ENCODE assay signal across 9 mouse cellular contexts in genomic region chr11:95857716-95858527, GRCm38 (mm10). TPM values are rescaled to one million over a fixed set of nuclear protein-coding genes. Genes with fewer than 3 reads are reported as not detected.
DNase-seq lines count a peak whose midpoint lies in the region; ATAC-seq and TF ChIP-seq lines count a peak whose summit lies in the region.
"Had no signal": no experiment of that assay in that cellular context is flagged by ENCODE, and none has a peak within 500 bp of the region (broad histone marks: within the 10 kb centered on the region; RNA-seq: fewer than 3 reads in every experiment).

No protein-coding gene starts in this region.

- H3K4me2 ChIP-seq in limb, embryonic 13.5 days (replicated peaks) = peak overlapping the region; percentile 67

- TF ChIP-seq CTCF in thymus, adult 2 months (IDR thresholded peaks at IDR 0.05; ENCODE audit: borderline replicate concordance, control insufficient read depth, extremely low read depth, insufficient read depth, low read length, poor library complexity) = no peak
- TF ChIP-seq CTCF in small intestine, adult 2 months (IDR thresholded peaks at IDR 0.05; ENCODE audit: extremely low read depth, insufficient read length, insufficient replicate concordance, low read depth, low read length) = no peak

- ATAC-seq in limb, embryonic 13.5 days (ENCODE audit: low FRiP score, low read depth) = no peak

- H3K27ac ChIP-seq in heart, embryonic 10.5 days = peak overlapping the region; percentile 86
- H3K27ac ChIP-seq in thymus, adult 2 months (ENCODE audit: control insufficient read depth, insufficient read depth, low read length) = peak overlapping the region; percentile 49
- H3K27ac ChIP-seq in limb, embryonic 13.5 days = peak overlapping the region; percentile 87
- H3K27ac ChIP-seq in small intestine, adult 2 months (ENCODE audit: insufficient read depth, low read depth, low read length) = peak overlapping the region; percentile 56

- peak overlapping the region; percentile 75 for H3K9ac ChIP-seq in limb, embryonic 13.5 days

- DNase-seq in heart, embryonic 10.5 days (ENCODE audit: low spot score) = no peak
- DNase-seq in heart, postnatal 36 days = no peak
- DNase-seq in thymus, adult 2 months = no peak
- no peak for DNase-seq in thymus, postnatal 0 days (ENCODE audit: low spot score)
- DNase-seq in Muller cell, postnatal 12 days (ENCODE audit: inconsistent ontology term) = no peak
- no peak for DNase-seq in cerebellum, adult 9-11 months

- intact Hi-C loops in heart, postnatal 36 days (cut with DNase I) = no loop called here

- H3K4me3 ChIP-seq in heart, embryonic 10.5 days = peak overlapping the region; percentile 76
- H3K4me3 ChIP-seq in thymus, adult 2 months (ENCODE audit: control insufficient read depth, insufficient read depth, low read length) = peak overlapping the region; percentile 52
- peak overlapping the region; percentile 74 for H3K4me3 ChIP-seq in limb, embryonic 13.5 days
- peak overlapping the region; percentile 80 for H3K4me3 ChIP-seq in small intestine, adult 2 months (ENCODE audit: low read depth, low read length)

- H3K27me3 ChIP-seq in heart, embryonic 10.5 days (ENCODE audit: insufficient read depth, poor library complexity, severe bottlenecking) = no peaks in the 10 kb centered on the region
- no peaks in the 10 kb centered on the region for H3K27me3 ChIP-seq in thymus, adult 2 months (ENCODE audit: control insufficient read depth, insufficient read depth, low read length)
- no peaks in the 10 kb centered on the region for H3K27me3 ChIP-seq in limb, embryonic 13.5 days
- H3K27me3 ChIP-seq in small intestine, adult 2 months (ENCODE audit: control insufficient read depth, insufficient read depth, low read length) = no peaks in the 10 kb centered on the region

- H3K36me3 ChIP-seq in heart, embryonic 10.5 days = no peaks in the 10 kb centered on the region
- H3K36me3 ChIP-seq in thymus, adult 2 months (ENCODE audit: control insufficient read depth, insufficient read depth, low read length) = no peaks in the 10 kb centered on the region
- no peaks in the 10 kb centered on the region for H3K36me3 ChIP-seq in limb, embryonic 13.5 days
- H3K36me3 ChIP-seq in small intestine, adult 2 months (ENCODE audit: control insufficient read depth, insufficient read depth, low read length) = no peaks in the 10 kb centered on the region

- H3K4me1 ChIP-seq in heart, embryonic 10.5 days = peaks cover 16% of the 10 kb centered on the region
- peaks cover 3% of the 10 kb centered on the region for H3K4me1 ChIP-seq in thymus, adult 2 months (replicated peaks; ENCODE audit: control insufficient read depth, insufficient read depth, low read length)
- H3K4me1 ChIP-seq in limb, embryonic 13.5 days = peaks cover 12% of the 10 kb centered on the region; the same call in 1 of the 2 replicates
- no peaks in the 10 kb centered on the region; the same call in 1 of the 2 replicates for H3K4me1 ChIP-seq in small intestine, adult 2 months (ENCODE audit: control insufficient read depth, insufficient read depth, insufficient read length, low read length)

- no peak for TF ChIP-seq POLR2A in thymus, adult 2 months (IDR thresholded peaks at IDR 0.05; ENCODE audit: control insufficient read depth, extremely low read depth, insufficient read depth, low read length, poor library complexity)
- no peak for TF ChIP-seq POLR2A in small intestine, adult 2 months (IDR thresholded peaks at IDR 0.05; ENCODE audit: low read depth, low read length)

- H3K9me3 ChIP-seq in heart, embryonic 10.5 days = no peaks in the 10 kb centered on the region
- H3K9me3 ChIP-seq in limb, embryonic 13.5 days = no peaks in the 10 kb centered on the region

- WGBS in heart, embryonic 10.5 days = 25% methylated on average over 21 of the region's 21 CpGs
- 33% methylated on average over 21 of the region's 21 CpGs for WGBS in thymus, adult 2 months
- WGBS in limb, embryonic 13.5 days = 21% methylated on average over 21 of the region's 21 CpGs
- 22% methylated on average over 21 of the region's 21 CpGs for WGBS in small intestine, adult 2 months

RNA-seq across cellular contexts. Expression of gene Abi3, which starts 15.6 kb away (rescaled TPM):
- polyA plus RNA-seq in heart, embryonic 10.5 days (2016; fragmentation: Nextera tagmentation; extraction: Ambion mirVana) = 26.6 and 32.4 TPM in 2 replicates
- 10 to 100 TPM in 1 of 2 experiments, 1 to 10 TPM in 1; 9.3 to 13.7 TPM for total RNA-seq in heart, postnatal 36 days (2021)
- polyA plus RNA-seq in thymus, adult 2 months (2012; rRNA removed) = 606 and 690 TPM in 2 replicates
- 181 and 185 TPM in 2 replicates for polyA plus RNA-seq in thymus, postnatal 0 days (2015; fragmentation: Nextera tagmentation; extraction: Ambion mirVana)
- 5.4 and 5.5 TPM in 2 replicates for polyA plus RNA-seq in limb, embryonic 13.5 days (2015; fragmentation: Nextera tagmentation; extraction: Ambion mirVana)
- 34.0 and 73.5 TPM in 2 replicates for polyA plus RNA-seq in small intestine, adult 2 months (2012; rRNA removed)

RNA-seq across cellular contexts. Expression of gene Gngt2, which starts 20.9 kb away (rescaled TPM):
- polyA plus RNA-seq in heart, embryonic 10.5 days (2016; fragmentation: Nextera tagmentation; extraction: Ambion mirVana) = 43.2 and 60.8 TPM in 2 replicates
- total RNA-seq in heart, postnatal 36 days (2021) = 10 to 100 TPM; 15.3 to 23.5 TPM
- polyA plus RNA-seq in thymus, adult 2 months (2012; rRNA removed) = 28.6 and 32.5 TPM in 2 replicates
- 92.9 and 111 TPM in 2 replicates for polyA plus RNA-seq in thymus, postnatal 0 days (2015; fragmentation: Nextera tagmentation; extraction: Ambion mirVana)
- 11.2 and 12.0 TPM in 2 replicates for polyA plus RNA-seq in limb, embryonic 13.5 days (2015; fragmentation: Nextera tagmentation; extraction: Ambion mirVana)
- 2.1 and 4.7 TPM in 2 replicates for polyA plus RNA-seq in small intestine, adult 2 months (2012; rRNA removed)

RNA-seq across cellular contexts. Expression of gene Phospho1, which starts 33.6 kb away (rescaled TPM):
- 0.31 and 0.42 TPM in 2 replicates for polyA plus RNA-seq in heart, embryonic 10.5 days (2016; fragmentation: Nextera tagmentation; extraction: Ambion mirVana)
- total RNA-seq in heart, postnatal 36 days (2021) = 100 to 1,000 TPM; 174 to 180 TPM
- polyA plus RNA-seq in thymus, adult 2 months (2012; rRNA removed) = 24.9 and 42.7 TPM in 2 replicates
- polyA plus RNA-seq in thymus, postnatal 0 days (2015; fragmentation: Nextera tagmentation; extraction: Ambion mirVana) = 0.36 and 0.46 TPM in 2 replicates
- polyA plus RNA-seq in limb, embryonic 13.5 days (2015; fragmentation: Nextera tagmentation; extraction: Ambion mirVana) = 0.26 and 0.89 TPM in 2 replicates
- 236 and 278 TPM in 2 replicates for polyA plus RNA-seq in small intestine, adult 2 months (2012; rRNA removed)

RNA-seq across cellular contexts. Expression of gene B4galnt2, which starts 56.8 kb away (rescaled TPM):
- polyA plus RNA-seq in heart, embryonic 10.5 days (2016; fragmentation: Nextera tagmentation; extraction: Ambion mirVana) = 0.16 and 0.49 TPM in 2 replicates
- not detected for total RNA-seq in heart, postnatal 36 days (2021)
- polyA plus RNA-seq in thymus, adult 2 months (2012; rRNA removed) = not detected in 2 replicates
- polyA plus RNA-seq in thymus, postnatal 0 days (2015; fragmentation: Nextera tagmentation; extraction: Ambion mirVana) = 1.1 and 1.2 TPM in 2 replicates
- polyA plus RNA-seq in limb, embryonic 13.5 days (2015; fragmentation: Nextera tagmentation; extraction: Ambion mirVana) = 0.19 TPM in 1 of 2 replicates, not detected in the other
- polyA plus RNA-seq in small intestine, adult 2 months (2012; rRNA removed) = 75.7 and 133 TPM in 2 replicates
- total RNA-seq: left cerebral cortex, adult 8-10 months had no signal

Comparison
In these comparisons a context has a peak if more than half of its experiments do, and no peak if none do; other contexts are left out.
1. RNA of gene Phospho1, which starts 33.6 kb away (polyA plus RNA-seq): 236 to 278 TPM in small intestine, adult 2 months and 24.9 to 42.7 TPM in thymus, adult 2 months; 0.26 to 0.89 TPM in limb, embryonic 13.5 days, 0.36 to 0.46 TPM in thymus, postnatal 0 days and 0.31 to 0.42 TPM in heart, embryonic 10.5 days; every median in the first group is over 10 times any median in the second.
2. Peak in every context shown above with its lines, with median percentiles within 50 percentile points of each other: H3K27ac ChIP-seq and H3K4me3 ChIP-seq.